Mouse (Mus musculus) limb, embryonic 11.5 days (tissue): ENCODE measurements around the gene Zfp462. TPM values are rescaled to one million over a fixed set of nuclear protein-coding genes. Genes with fewer than 3 reads are reported as not detected.
"Not testable (repeated sequence)": the region's sequence is repeated elsewhere in the genome, so short reads cannot be mapped to it uniquely, and the experiment has no call there.

Experiments used
- ATAC-seq: fragments of 200-750 bp; cut with Nextera tagmentation; 2 replicates; pipeline ENCODE4 v1.8.0; 2017; ENCODE audit warnings: low read depth; ENCODE audit not compliant: insufficient number of reproducible peaks, low FRiP score, low TSS enrichment
- DNase-seq: peaks from one replicate; pipeline ENCODE4 v3.0.0-alpha.2; 2015; ENCODE audit warnings: low spot score
- H3K27ac ChIP-seq: fragments of 300-500 bp; sonication (generic); replicated peaks from 2 replicates; pipeline ENCODE4 v1.5.1; 2014; ENCODE audit warnings: low read depth, mild to moderate bottlenecking, low read length
- H3K27me3 ChIP-seq: fragments of 300-500 bp; sonication (generic); 2 replicates; pipeline ENCODE4 v1.6.1; 2014; ENCODE audit warnings: mild to moderate bottlenecking, low read length, mixed read lengths; ENCODE audit not compliant: control insufficient read depth, insufficient read depth
- H3K36me3 ChIP-seq: fragments of 300-500 bp; sonication (generic); 2 replicates; pipeline ENCODE4 v1.6.1; 2014; ENCODE audit warnings: mild to moderate bottlenecking, low read length, moderate library complexity, mixed read lengths; ENCODE audit not compliant: control insufficient read depth, insufficient read depth
- H3K4me1 ChIP-seq: fragments of 300-500 bp; sonication (generic); 2 replicates; pipeline ENCODE4 v1.6.1; 2014; ENCODE audit warnings: low read length, mixed read lengths; ENCODE audit not compliant: control insufficient read depth, insufficient read depth
- H3K4me2 ChIP-seq: fragments of 300-500 bp; sonication (generic); 2 replicates; pipeline ENCODE4 v1.6.1; 2014; ENCODE audit warnings: low read depth, mild to moderate bottlenecking, moderate library complexity; ENCODE audit not compliant: severe bottlenecking
- H3K4me3 ChIP-seq: fragments of 300-500 bp; sonication (generic); 2 replicates; pipeline ENCODE4 v1.5.1; 2014; ENCODE audit warnings: low read depth, low read length
- H3K9ac ChIP-seq: fragments of 300-500 bp; sonication (generic); 2 replicates; pipeline ENCODE4 v1.6.1; 2014; ENCODE audit warnings: mild to moderate bottlenecking, low read length
- H3K9me3 ChIP-seq: fragments of 300-500 bp; sonication (generic); 2 replicates; pipeline ENCODE4 v1.6.1; 2016; ENCODE audit warnings: low read length; ENCODE audit not compliant: control insufficient read depth
- WGBS: fragments of 180-500 bp; shearing (Covaris S2); extraction: QIAGEN DNeasy Blood & Tissue Kit; methylation state at CpG from one replicate; pipeline ENCODE4 v1.1.7; 2014; 5-methylcytosine and 5-hydroxymethylcytosine counted together
- polyA plus RNA-seq: library from polyadenylated mRNA; unstranded; fragments of >200 nt; fragmentation: Nextera tagmentation; extraction: Ambion mirVana; gene quantifications from 2 replicates; pipeline ENCODE4 v1.2.1, GENCODE M21; 2014

Zfp462 gene
- polyA plus RNA-seq: 9.5 and 11.4 TPM in 2 replicates

DNA sequence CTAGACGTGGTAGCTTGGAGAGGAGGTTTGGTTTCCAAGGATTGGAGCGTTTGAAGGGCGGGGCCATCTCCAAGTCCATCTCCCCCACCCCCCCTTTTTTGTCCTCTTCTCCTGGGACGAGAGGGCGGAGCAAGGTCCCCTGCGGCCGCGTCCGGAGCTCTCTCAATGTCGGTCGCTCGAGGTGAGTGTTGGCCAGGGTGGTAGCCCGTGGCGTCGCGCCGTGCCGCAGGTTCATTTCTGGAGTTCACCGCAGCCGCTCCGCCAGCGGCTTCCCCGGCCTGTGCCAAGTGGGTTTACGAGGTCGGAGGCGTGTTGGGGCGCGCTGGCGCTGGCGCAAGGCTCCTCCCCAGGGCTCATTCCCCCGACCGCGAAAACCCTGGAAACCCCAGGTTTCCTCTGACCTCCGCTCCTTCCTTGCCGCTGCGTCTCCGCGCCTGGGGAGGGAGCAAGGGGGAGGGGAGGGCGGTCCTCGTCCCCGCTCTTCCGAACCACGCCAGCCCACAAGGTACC, at the start of gene Zfp462:
Gene Zfp462, plus strand, starts transcription at position 128 of the 510 bp plus-strand sequence.
- Histone ChIP-seq H3K4me2 (peak within 1 kb of the TSS; percentile 76), H3K9me3 (no peaks in the 10 kb centered on the region), H3K27me3 (no peaks in the 10 kb centered on the region), H3K27ac (peak within 1 kb of the TSS; percentile 93), H3K36me3 (no peaks in the 10 kb centered on the region), H3K9ac (peak within 1 kb of the TSS; percentile 97), H3K4me3 (peak within 1 kb of the TSS; percentile 57), H3K4me1 (peaks cover 2% of the 10 kb centered on the region; the same call in 1 of the 2 replicates)
- ATAC-seq (peak; percentile 32), DNase-seq (peak; percentile 83)
- under 1% methylated on average over 43 of the region's 43 CpGs for WGBS

- WGBS: 94% methylated on average over 4 of the region's 4 CpGs
Measured at GRCm38 (mm10) chr4:54896017-54896416, 48.8 kb upstream of the Zfp462 start.

DNA sequence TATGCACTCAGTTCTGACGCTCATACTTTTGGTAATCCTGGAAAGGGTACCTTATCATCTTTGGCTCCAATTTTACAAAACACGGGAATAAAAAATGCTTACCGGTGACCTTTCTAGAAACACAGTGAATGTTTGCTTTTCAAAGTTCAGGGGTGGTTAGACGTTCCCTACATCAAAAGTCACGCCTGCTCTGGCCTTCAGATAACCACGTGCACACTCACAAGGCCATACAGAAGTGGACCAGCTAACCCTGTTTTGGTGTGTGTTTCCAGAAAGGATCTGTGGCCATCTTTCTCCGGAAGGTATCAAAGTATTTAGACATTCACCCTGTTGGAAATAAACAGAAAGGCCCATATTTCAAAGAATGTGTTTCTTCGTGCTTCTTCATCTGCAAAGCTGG, 40.2 kb upstream of the Zfp462 start:
- DNase-seq (no peak), ATAC-seq (no peak)
- no peaks in the 10 kb centered on the region for H3K9me3 ChIP-seq
- no peak overlapping the region for H3K27ac ChIP-seq
- 90% methylated on average over 8 of the region's 8 CpGs for WGBS
- H3K36me3 ChIP-seq: no peaks in the 10 kb centered on the region
- no peak overlapping the region for H3K4me2 ChIP-seq
- no peak overlapping the region for H3K9ac ChIP-seq
- no peak overlapping the region for H3K4me3 ChIP-seq
- H3K27me3 ChIP-seq: no peaks in the 10 kb centered on the region
- no peaks in the 10 kb centered on the region for H3K4me1 ChIP-seq

More at GRCm38 (mm10) chr4:54896017-54896416, 48.8 kb upstream of the Zfp462 start:
- DNase-seq (no peak), ATAC-seq (no peak)
- Histone ChIP-seq H3K4me3 (no peak overlapping the region), H3K27ac (no peak overlapping the region), H3K36me3 (no peaks in the 10 kb centered on the region), H3K4me2 (no peak overlapping the region), H3K27me3 (no peaks in the 10 kb centered on the region), H3K9me3 (no peaks in the 10 kb centered on the region), H3K4me1 (no peaks in the 10 kb centered on the region), H3K9ac (no peak overlapping the region)

DNA sequence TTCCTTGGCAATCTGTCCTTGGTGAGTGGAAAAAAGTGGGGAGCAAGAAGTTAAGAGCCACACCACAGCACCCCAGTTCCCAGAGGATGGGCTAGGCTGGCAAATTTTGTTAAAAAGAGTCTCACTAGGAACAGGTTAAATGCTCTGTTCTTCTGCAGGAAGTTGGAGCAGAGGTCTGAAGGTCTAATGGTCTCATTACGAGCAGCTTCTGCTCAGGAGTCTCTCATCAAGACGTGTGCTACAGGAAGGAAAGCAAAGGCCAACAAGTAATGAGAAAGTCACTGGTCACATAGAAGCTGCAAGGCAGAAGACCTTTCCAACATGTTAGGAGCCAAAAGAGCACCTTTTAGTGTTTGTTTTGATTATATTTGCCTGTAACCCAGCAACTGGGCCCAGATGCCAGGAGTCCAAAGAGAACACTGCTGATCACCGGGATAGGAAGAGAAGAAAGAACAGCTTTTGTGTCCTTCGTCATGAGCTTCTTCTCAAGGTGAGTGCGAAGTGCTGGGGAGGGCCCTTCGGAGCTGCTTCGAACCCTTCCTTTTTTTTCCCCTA, 39.4 kb upstream of the Zfp462 start:
- no peak overlapping the region for H3K9ac ChIP-seq
- H3K27me3 ChIP-seq: no peaks in the 10 kb centered on the region
- WGBS: 75% methylated on average over 7 of the region's 7 CpGs
- no peaks in the 10 kb centered on the region for H3K4me1 ChIP-seq
- no peaks in the 10 kb centered on the region for H3K9me3 ChIP-seq
- H3K27ac ChIP-seq: no peak overlapping the region
- ATAC-seq: no peak
- H3K36me3 ChIP-seq: no peaks in the 10 kb centered on the region
- H3K4me2 ChIP-seq: no peak overlapping the region
- no peak for DNase-seq
- no peak overlapping the region for H3K4me3 ChIP-seq

GRCm38 (mm10) chr4:54910300-54910699, 34.5 kb upstream of the Zfp462 start:
- no peak overlapping the region for H3K4me2 ChIP-seq
- no peak overlapping the region for H3K27ac ChIP-seq
- no peaks in the 10 kb centered on the region for H3K27me3 ChIP-seq
- ATAC-seq (no peak), DNase-seq (no peak)
- no peaks in the 10 kb centered on the region for H3K4me1 ChIP-seq
- no peaks in the 10 kb centered on the region for H3K36me3 ChIP-seq
- no peak overlapping the region for H3K9ac ChIP-seq
- H3K4me3 ChIP-seq: no peak overlapping the region
- H3K9me3 ChIP-seq: no peaks in the 10 kb centered on the region
- WGBS: 88% methylated on average over 3 of the region's 3 CpGs

GRCm38 (mm10) chr4:54918276-54918675, 26.6 kb upstream of the Zfp462 start:
- Histone ChIP-seq H3K4me3 (no peak overlapping the region), H3K4me1 (no peaks in the 10 kb centered on the region), H3K9me3 (no peaks in the 10 kb centered on the region), H3K27me3 (no peaks in the 10 kb centered on the region), H3K36me3 (no peaks in the 10 kb centered on the region), H3K4me2 (no peak overlapping the region), H3K27ac (no peak overlapping the region), H3K9ac (no peak overlapping the region)
- ATAC-seq (no peak), DNase-seq (no peak)
- WGBS: 78% methylated on average over 3 of the region's 3 CpGs

GRCm38 (mm10) chr4:54923386-54923785, 21.5 kb upstream of the Zfp462 start:
- WGBS: 93% methylated on average over 2 of the region's 2 CpGs
- no peak for DNase-seq
- no peak overlapping the region for H3K9ac ChIP-seq

GRCm38 (mm10) chr4:54924306-54924705, 20.5 kb upstream of the Zfp462 start:
- 84% methylated on average over 2 of the region's 2 CpGs for WGBS
- Histone ChIP-seq H3K4me1 (no peaks in the 10 kb centered on the region), H3K4me2 (no peak overlapping the region), H3K9me3 (no peaks in the 10 kb centered on the region), H3K36me3 (no peaks in the 10 kb centered on the region), H3K27ac (no peak overlapping the region), H3K4me3 (no peak overlapping the region), H3K9ac (no peak overlapping the region), H3K27me3 (no peaks in the 10 kb centered on the region)
- ATAC-seq: no peak
- no peak for DNase-seq

More at GRCm38 (mm10) chr4:54923386-54923785, 21.5 kb upstream of the Zfp462 start:
- no peaks in the 10 kb centered on the region for H3K4me1 ChIP-seq
- no peaks in the 10 kb centered on the region for H3K36me3 ChIP-seq
- H3K27ac ChIP-seq: no peak overlapping the region
- no peak overlapping the region for H3K4me2 ChIP-seq
- H3K9me3 ChIP-seq: no peaks in the 10 kb centered on the region
- H3K4me3 ChIP-seq: no peak overlapping the region
- ATAC-seq: no peak
- no peaks in the 10 kb centered on the region for H3K27me3 ChIP-seq

GRCm38 (mm10) chr4:54926456-54926855, 18.4 kb upstream of the Zfp462 start:
- not testable (repeated sequence) for H3K36me3 ChIP-seq, H3K4me1 ChIP-seq, H3K27ac ChIP-seq, DNase-seq, ATAC-seq, H3K9me3 ChIP-seq, H3K27me3 ChIP-seq, H3K9ac ChIP-seq, H3K4me3 ChIP-seq, H3K4me2 ChIP-seq
- WGBS: 93% methylated on average over 4 of the region's 5 CpGs
